Mouse (Mus musculus) yolk sac, embryonic 10.5 days (tissue): ENCODE results near the gene Rtp4.

Experiments
- DNase-seq: peaks from one replicate; pipeline ENCODE4 v3.0.0-alpha.2; 2017; ENCODE audit warnings: low spot score

Gene Rtp4

DNA sequence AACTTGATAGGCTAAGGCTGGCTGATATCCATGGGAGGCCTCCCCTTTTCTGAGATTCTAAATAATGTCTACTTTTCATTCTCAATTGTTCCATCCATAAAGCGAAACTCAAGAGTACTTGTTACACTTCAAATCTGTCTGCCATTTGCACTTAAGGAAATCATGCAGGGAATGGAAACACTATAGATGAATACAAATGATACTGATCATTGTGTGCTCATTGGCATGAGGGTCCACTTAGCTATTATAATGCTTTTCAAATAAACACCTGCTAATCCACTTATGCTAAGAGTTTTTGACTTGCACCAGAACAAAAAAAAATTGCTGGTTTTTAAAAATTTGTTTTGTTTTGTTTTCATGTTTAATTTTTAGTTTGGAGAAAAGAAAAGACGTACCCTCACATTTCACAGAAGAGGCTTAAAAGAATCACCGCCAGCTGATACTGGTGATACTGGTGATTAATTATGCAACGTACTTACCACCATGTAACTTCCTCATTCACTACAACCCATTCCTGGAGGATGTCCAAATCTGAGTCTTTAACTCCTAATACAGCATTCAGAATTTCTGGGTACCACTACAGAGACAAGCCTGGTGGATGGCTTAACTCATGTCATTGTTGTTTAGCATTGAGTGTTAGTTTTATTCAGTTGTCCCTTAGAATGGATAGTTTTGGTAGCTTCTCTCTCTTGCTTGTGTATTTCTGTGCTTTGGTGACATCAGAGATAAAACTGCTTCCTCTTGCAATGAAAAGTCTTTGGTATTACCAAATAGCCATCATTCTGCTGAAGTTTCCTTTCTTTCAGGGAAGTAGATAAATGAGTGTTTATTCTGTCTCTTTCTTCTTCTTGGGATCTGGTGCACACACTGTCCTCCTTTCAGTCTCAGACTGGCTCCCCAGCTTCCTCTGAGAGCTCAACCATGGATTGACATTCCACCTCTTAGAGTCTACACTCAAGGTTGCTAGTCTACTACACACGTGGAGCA is 71.3 kb downstream of the Rtp4 start:
- DNase-seq, result no peak

DNA sequence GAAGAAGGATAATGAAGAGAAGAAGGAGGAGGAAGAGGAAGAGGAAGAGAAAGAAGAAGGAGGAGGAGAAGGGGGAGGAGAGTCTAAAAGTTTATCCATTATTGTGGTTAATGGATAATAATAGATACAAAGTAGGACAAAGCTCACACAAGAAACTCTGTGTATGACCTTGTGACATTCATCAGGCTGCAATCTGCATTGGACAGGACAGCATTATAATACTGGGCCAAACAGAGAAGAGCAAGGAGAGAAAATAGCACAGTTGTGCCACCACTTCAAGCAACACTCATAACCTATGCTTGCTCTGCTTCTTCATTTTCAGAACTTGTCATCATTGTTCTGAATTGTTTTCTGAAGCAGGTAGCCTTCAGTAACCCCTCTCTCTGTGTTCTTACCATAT is 72.4 kb downstream of the Rtp4 start:
- no peak for DNase-seq

- no peak for DNase-seq
Measured at GRCm38 (mm10) chr16:23596696-23597095, 76.6 kb downstream of the Rtp4 start.

- no peak for DNase-seq
Measured at GRCm38 (mm10) chr16:23597968-23598367, 77.9 kb downstream of the Rtp4 start.

DNA sequence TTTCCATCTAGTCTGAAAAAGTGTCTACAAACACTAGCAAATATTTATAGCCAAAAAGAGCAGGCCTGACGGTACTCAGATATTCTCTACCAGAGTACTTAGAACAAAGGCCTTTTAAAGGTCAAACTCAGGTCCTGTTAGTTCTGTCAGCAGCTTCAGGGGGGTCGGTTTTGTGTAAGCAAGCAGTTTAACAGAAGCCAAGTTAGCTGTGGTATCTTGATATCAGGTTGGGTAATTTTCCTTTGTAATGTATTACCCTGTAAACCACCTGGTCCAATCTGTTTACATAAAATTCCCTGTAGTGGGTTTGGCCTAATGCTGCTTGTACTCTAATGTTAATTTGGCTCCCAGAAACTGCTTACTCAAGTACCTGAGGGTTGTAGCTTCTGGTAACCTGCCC is 86.1 kb downstream of the Rtp4 start:
- no peak for DNase-seq

DNA sequence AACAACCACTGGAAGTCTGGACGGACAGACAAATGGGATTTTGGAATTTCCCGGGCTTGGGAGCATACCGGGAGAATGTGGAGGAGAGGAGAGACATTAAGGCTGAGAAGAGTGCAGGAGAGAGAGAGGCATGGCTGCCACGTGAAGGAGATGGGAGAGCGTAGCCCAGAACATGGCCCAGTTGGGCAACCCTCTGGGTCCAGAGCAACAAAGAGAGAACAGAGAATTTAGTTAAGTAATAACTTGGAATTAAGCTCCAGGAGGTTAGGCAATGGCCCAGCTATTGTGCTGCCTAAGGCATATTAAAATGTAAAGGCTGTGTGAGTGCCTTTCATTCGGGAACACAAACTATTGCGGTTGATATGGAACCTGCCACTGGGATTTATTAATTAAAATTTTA is 86.6 kb downstream of the Rtp4 start:
- DNase-seq, result no peak

DNA sequence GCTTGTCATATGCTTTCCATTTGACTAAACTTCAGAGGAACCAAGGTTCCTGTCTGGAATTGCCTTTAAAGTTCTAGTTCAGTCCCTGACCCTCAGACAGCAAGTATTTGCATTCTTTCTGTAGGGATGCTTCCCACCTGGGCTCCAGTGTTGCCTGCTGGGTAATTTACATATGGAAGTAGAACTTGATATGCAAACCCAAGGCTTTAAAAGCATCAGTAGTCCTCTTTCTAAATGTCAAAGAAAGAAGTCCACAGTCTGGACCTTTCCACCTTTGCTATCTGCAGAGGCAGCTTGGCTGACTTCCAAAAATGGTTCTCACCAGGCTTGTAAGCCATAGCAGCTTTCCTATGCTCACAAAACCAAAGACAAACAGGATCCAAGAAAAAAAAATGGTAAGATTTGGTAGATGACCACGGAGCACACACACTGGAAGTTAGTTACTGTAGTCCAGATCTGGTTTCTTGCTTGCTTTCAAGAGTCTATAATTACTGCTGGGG is 87.9 kb downstream of the Rtp4 start:
- DNase-seq, result no peak

DNA sequence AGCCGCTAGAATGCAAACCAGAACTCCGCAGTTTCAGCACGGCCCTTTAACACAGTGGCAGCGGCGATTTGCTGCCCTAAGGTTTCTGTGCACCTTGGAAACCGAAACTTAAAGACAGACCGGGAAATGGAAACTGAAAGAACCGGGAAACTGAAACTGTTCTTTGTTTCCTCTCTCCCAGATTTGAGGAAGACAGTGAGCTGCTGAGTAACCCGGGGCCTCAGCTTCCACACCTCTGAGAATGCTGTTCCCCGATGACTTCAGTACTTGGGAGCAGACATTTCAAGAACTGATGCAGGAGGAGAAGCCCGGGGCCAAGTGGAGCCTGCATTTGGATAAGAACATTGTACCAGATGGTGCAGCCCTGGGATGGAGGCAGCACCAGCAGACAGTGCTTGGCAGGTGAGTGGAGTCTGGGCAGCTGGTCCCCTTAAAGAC is 89.7 kb downstream of the Rtp4 start:
- DNase-seq, result peak; percentile 7

DNA sequence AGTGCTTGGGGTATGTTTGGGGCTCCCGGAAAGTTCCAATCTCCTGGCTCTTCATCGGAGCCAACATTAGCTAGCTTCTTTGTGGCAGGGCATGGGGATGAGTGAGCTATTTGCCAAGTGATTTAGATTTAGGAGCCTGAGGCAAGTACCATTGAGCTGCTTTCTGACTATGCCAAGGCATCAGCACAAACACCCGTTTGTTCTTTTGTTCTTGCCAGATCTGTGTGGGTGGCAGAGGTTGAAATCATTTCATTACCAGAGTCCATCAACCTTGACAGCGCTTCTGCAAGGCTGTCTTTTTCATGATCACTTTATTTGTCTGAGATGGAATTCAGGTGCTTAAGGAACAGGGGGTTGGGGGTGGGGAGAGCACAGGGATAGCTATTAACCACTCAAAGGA is 104.1 kb downstream of the Rtp4 start:
- no peak for DNase-seq

DNA sequence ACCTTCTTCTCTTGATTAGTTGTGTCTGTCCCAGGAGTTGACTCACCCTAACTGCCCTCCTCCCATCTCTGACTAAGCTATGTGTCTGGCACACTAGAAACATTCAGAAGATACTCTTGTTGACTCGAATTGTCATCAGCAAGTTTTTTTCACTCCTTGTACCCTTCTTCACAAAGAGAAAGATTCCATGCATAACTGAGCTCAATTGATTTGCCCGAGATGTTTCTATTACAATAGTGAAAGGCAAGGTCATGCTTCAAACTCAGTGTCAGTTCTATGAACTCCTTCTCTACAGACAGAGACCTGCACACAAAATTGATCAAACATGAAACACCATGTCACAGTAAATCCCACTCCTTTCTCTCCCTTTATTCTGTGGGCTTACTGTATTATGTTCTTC is 111.4 kb downstream of the Rtp4 start:
- DNase-seq, result no peak

DNA sequence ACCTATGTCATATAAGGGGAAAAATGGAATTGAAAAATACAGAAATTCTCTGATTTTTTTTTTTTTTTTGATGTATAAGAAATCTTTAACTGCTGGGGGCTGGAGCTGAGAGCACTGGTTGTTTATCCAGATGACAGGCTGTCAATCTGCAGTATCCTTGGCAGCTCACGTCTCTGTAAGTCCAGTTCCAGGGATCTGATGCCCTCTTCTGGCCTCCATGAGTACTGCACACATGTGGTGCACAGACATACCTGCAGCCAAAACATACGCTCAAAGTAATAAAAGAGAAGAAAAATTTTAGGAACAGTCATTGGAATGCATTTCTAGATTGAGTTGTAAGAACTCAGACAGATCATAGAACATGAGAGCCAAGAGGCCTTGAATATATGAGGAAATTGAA is 112.6 kb downstream of the Rtp4 start:
- DNase-seq, result no peak

DNA sequence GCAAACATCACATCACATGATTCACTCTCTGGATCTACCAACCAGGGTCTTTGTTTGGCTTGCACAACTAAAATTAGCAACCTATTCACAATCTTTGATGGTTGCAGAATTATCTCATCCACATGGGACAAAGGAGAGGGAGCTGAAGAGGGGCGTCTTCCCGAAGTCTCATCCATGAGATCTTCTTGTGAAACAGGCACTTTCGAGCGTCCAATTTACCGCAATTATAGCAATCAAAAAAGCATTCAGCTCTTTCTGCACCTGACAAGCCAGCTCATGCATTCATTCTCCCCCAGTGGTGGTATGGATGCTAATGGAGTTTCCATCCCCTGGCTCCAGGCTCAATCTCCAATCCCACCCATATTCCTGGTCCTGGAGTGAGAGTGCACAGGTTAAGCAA is 132.9 kb downstream of the Rtp4 start:
- no peak for DNase-seq

DNA sequence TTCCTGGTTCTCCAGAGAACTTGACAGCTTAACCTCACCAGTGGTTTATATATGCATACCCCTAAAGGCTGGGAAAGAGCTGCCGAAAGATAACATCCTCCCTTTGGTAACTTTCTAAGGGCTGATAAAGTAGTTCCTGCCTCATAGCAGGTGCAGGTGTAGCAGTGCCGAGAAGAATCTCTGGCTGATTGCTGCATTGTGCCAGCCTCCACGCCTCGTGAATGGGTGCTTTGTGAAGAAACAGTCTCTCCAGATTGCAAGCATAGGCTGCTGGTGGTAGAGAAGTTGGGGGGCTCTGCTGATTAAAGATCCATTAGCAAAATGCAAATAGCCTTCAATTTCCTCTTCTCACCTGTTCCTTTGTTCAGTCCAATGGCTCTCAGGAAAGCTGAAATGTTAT is 133.4 kb downstream of the Rtp4 start:
- no peak for DNase-seq

- no peak for DNase-seq
Measured at GRCm38 (mm10) chr16:23659597-23660531, 139.8 kb downstream of the Rtp4 start.
